Mouse (Mus musculus): Measurements from ENCODE around the gene Scn2a. TPM values are rescaled to one million over a fixed set of nuclear protein-coding genes. Genes with fewer than 3 reads are reported as not detected.

Gene Scn2a
- 100 to 1,000 TPM; 299 to 321 TPM for total RNA-seq (2021)

GRCm38 (mm10) chr2:65620556-65621166 lies at the start of gene Scn2a:
Scn2a (plus strand) TSS chr2:65620771.
- DNase-seq (ENCODE audit: low spot score in 2 of 2), result peak; percentile 37 to 58
- intact Hi-C loops (cut with DNase I), result loop anchor here (1.0 to 5.0 kb wide), 2 partner anchors 48 to 82 kb away; no protein-coding TSS in a partner anchor

- intact Hi-C loops (cut with DNase I), result no loop called here
- peak; percentile 42 to 50 for DNase-seq (ENCODE audit: low spot score in 2 of 2)
Observed at GRCm38 (mm10) chr2:65587679-65588078, 32.9 kb upstream of the Scn2a start.

GRCm38 (mm10) chr2:65607813-65608212 lies 12.8 kb upstream of the Scn2a start:
- intact Hi-C loops (cut with DNase I), result no loop called here
- no peak for DNase-seq (ENCODE audit: low spot score in 2 of 2)

- intact Hi-C loops (cut with DNase I), result no loop called here
- no peak for DNase-seq (ENCODE audit: low spot score in 2 of 2)
Observed at GRCm38 (mm10) chr2:65611887-65612286, 8.7 kb upstream of the Scn2a start.

- no peak for DNase-seq (ENCODE audit: low spot score in 2 of 2)
- intact Hi-C loops (cut with DNase I), result loop anchor here (1.0 to 5.0 kb wide), 2 partner anchors 49 to 83 kb away; no protein-coding TSS in a partner anchor
Observed at GRCm38 (mm10) chr2:65619781-65620180, 790 bp upstream of the Scn2a start.

GRCm38 (mm10) chr2:65621254-65621653 lies 683 bp downstream of the Scn2a start:
- intact Hi-C loops (cut with DNase I), result loop anchor here (5.0 kb wide), 1 partner anchor 81 kb away; no protein-coding TSS in a partner anchor
- peak; percentile 16 to 24 for DNase-seq (ENCODE audit: low spot score in 2 of 2)

GRCm38 (mm10) chr2:65621838-65622237 lies 1.3 kb downstream of the Scn2a start:
- intact Hi-C loops (cut with DNase I), result loop anchor here (5.0 kb wide), 1 partner anchor 80 kb away; no protein-coding TSS in a partner anchor
- no peak for DNase-seq (ENCODE audit: low spot score in 2 of 2)

GRCm38 (mm10) chr2:65652636-65653035 lies 32.1 kb downstream of the Scn2a start:
- no peak for DNase-seq (ENCODE audit: low spot score in 2 of 2)
- intact Hi-C loops (cut with DNase I), result no loop called here

- intact Hi-C loops (cut with DNase I), result no loop called here
Observed at GRCm38 (mm10) chr2:65657031-65657430, 36.5 kb downstream of the Scn2a start.

GRCm38 (mm10) chr2:65658430-65658829 lies 37.9 kb downstream of the Scn2a start:
- intact Hi-C loops (cut with DNase I), result no loop called here
- DNase-seq (ENCODE audit: low spot score in 2 of 2), result no peak

More at GRCm38 (mm10) chr2:65657031-65657430, 36.5 kb downstream of the Scn2a start:
- no peak for DNase-seq (ENCODE audit: low spot score in 2 of 2)

GRCm38 (mm10) chr2:65663892-65664291 lies 43.3 kb downstream of the Scn2a start:
- intact Hi-C loops (cut with DNase I), result no loop called here
- DNase-seq (ENCODE audit: low spot score in 2 of 2), result no peak

GRCm38 (mm10) chr2:65664481-65664880 lies 43.9 kb downstream of the Scn2a start:
- DNase-seq (ENCODE audit: low spot score in 2 of 2), result no peak
- intact Hi-C loops (cut with DNase I), result no loop called here

GRCm38 (mm10) chr2:65665180-65665579 lies 44.6 kb downstream of the Scn2a start:
- intact Hi-C loops (cut with DNase I), result loop anchor here (5.0 kb wide), 1 partner anchor 253 kb away; no protein-coding TSS in a partner anchor
- DNase-seq (ENCODE audit: low spot score in 2 of 2), result no peak

- DNase-seq (ENCODE audit: low spot score in 2 of 2), result no peak
- intact Hi-C loops (cut with DNase I), result loop anchor here (1.0 to 5.0 kb wide), 2 partner anchors 48 to 256 kb away; partner anchors contain the start of gene Scn2a
Observed at GRCm38 (mm10) chr2:65667590-65668436, 47.2 kb downstream of the Scn2a start.

- DNase-seq (ENCODE audit: low spot score in 2 of 2), result peak; percentile 72 to 78
- intact Hi-C loops (cut with DNase I), result loop anchor here (1.0 to 5.0 kb wide), 2 partner anchors 48 to 256 kb away; partner anchors contain the start of gene Scn2a
Observed at GRCm38 (mm10) chr2:65668437-65669135, 48.0 kb downstream of the Scn2a start.

GRCm38 (mm10) chr2:65669561-65669960 lies 49.0 kb downstream of the Scn2a start:
- peak; percentile 41 to 47 for DNase-seq (ENCODE audit: low spot score in 2 of 2)
- intact Hi-C loops (cut with DNase I), result loop anchor here (5.0 kb wide), 1 partner anchor 257 kb away; no protein-coding TSS in a partner anchor

GRCm38 (mm10) chr2:65670153-65670817 lies 49.7 kb downstream of the Scn2a start:
- intact Hi-C loops (cut with DNase I), result no loop called here
- DNase-seq (ENCODE audit: low spot score in 2 of 2), result peak in 1 of 2 experiments; percentile 43

GRCm38 (mm10) chr2:65679621-65680020 lies 59.0 kb downstream of the Scn2a start:
- no peak for DNase-seq (ENCODE audit: low spot score in 2 of 2)
- intact Hi-C loops (cut with DNase I), result no loop called here

- intact Hi-C loops (cut with DNase I), result no loop called here
- DNase-seq (ENCODE audit: low spot score in 2 of 2), result no peak
Observed at GRCm38 (mm10) chr2:65685151-65685550, 64.6 kb downstream of the Scn2a start.

Measured in left cerebral cortex, postnatal 36 days (tissue).